Mouse (Mus musculus) heart, embryonic 10.5 days (tissue): Measurements from ENCODE around the gene Gm20388. TPM values are rescaled to one million over a fixed set of nuclear protein-coding genes. Genes with fewer than 3 reads are reported as not detected.
A peak's percentile ranks its signal among the peaks of the same experiment; 100 is the strongest.

Experiments used
- DNase-seq: peaks from one replicate; pipeline ENCODE4 v3.0.0-alpha.2; 2017; ENCODE audit warnings: low spot score
- H3K27ac ChIP-seq: fragments of 300-500 bp; sonication (generic); 2 replicates; pipeline ENCODE4 v1.5.1; 2016; ENCODE audit warnings: mild to moderate bottlenecking
- H3K27me3 ChIP-seq: fragments of 300-500 bp; sonication (generic); 2 replicates; pipeline ENCODE4 v1.6.1; 2016; ENCODE audit warnings: mild to moderate bottlenecking; ENCODE audit not compliant: poor library complexity, insufficient read depth, severe bottlenecking
- H3K36me3 ChIP-seq: fragments of 300-500 bp; sonication (generic); 2 replicates; pipeline ENCODE4 v1.6.1; 2016; ENCODE audit warnings: mild to moderate bottlenecking, moderate library complexity
- H3K4me1 ChIP-seq: fragments of 300-500 bp; sonication (generic); 2 replicates; pipeline ENCODE4 v1.6.1; 2016; ENCODE audit warnings: mild to moderate bottlenecking
- H3K4me3 ChIP-seq: fragments of 300-500 bp; sonication (generic); 2 replicates; pipeline ENCODE4 v1.5.1; 2016; ENCODE audit warnings: mild to moderate bottlenecking, moderate library complexity
- H3K9me3 ChIP-seq: fragments of 300-500 bp; sonication (generic); 2 replicates; pipeline ENCODE4 v1.6.1; 2016; ENCODE audit warnings: mild to moderate bottlenecking, moderate library complexity
- WGBS: fragments of 180-500 bp; shearing (Covaris S2); methylation state at CpG from one replicate; pipeline ENCODE4 v1.1.7; 2016; 5-methylcytosine and 5-hydroxymethylcytosine counted together
- polyA plus RNA-seq: library from polyadenylated mRNA; unstranded; fragments of >200 nt; fragmentation: Nextera tagmentation; extraction: Ambion mirVana; gene quantifications from 2 replicates; pipeline ENCODE4 v1.2.1, GENCODE M21; 2016

Gene Gm20388
- polyA plus RNA-seq, 1 experiment from 2014 or later = 4.5 TPM

GRCm38 (mm10) chr8:120317118-120317824 lies 406.6 kb downstream of the Gm20388 start:
- WGBS = 89% methylated on average over 21 of the region's 21 CpGs
- H3K4me3 ChIP-seq = no peak overlapping the region
- H3K9me3 ChIP-seq = no peaks in the 10 kb centered on the region
- peaks cover 15% of the 10 kb centered on the region for H3K27me3 ChIP-seq
- no peaks in the 10 kb centered on the region for H3K36me3 ChIP-seq
- no peak overlapping the region for H3K27ac ChIP-seq
- H3K4me1 ChIP-seq = peaks cover 32% of the 10 kb centered on the region
- no peak for DNase-seq

GRCm38 (mm10) chr8:120318476-120318991 lies 407.9 kb downstream of the Gm20388 start:
- no peak overlapping the region for H3K4me3 ChIP-seq
- 70% methylated on average over 12 of the region's 12 CpGs for WGBS

GRCm38 (mm10) chr8:120319449-120319848 lies 408.8 kb downstream of the Gm20388 start:
- Histone ChIP-seq H3K27me3 (peaks cover 8% of the 10 kb centered on the region; the same call in 1 of the 2 replicates), H3K36me3 (no peaks in the 10 kb centered on the region), H3K4me1 (peaks cover 48% of the 10 kb centered on the region), H3K27ac (0 out of 2 replicates have a peak overlapping the region, but pooled peaks have one; percentile 43), H3K4me3 (no peak overlapping the region), H3K9me3 (no peaks in the 10 kb centered on the region)
- peak; percentile 91 for DNase-seq
- 18% methylated on average over 7 of the region's 7 CpGs for WGBS

More at GRCm38 (mm10) chr8:120318476-120318991, 407.9 kb downstream of the Gm20388 start:
- H3K4me1 ChIP-seq = peaks cover 42% of the 10 kb centered on the region
- no peak overlapping the region for H3K27ac ChIP-seq
- no peaks in the 10 kb centered on the region for H3K9me3 ChIP-seq
- peaks cover 14% of the 10 kb centered on the region for H3K27me3 ChIP-seq
- H3K36me3 ChIP-seq = no peaks in the 10 kb centered on the region
- no peak for DNase-seq

- H3K4me3 ChIP-seq = no peak overlapping the region
- WGBS = 82% methylated on average over 5 of the region's 5 CpGs
- H3K4me1 ChIP-seq = peaks cover 55% of the 10 kb centered on the region
- H3K27ac ChIP-seq = no peak overlapping the region
- H3K27me3 ChIP-seq = peaks cover 8% of the 10 kb centered on the region; the same call in 1 of the 2 replicates
- H3K9me3 ChIP-seq = no peaks in the 10 kb centered on the region
- DNase-seq = no peak
- H3K36me3 ChIP-seq = no peaks in the 10 kb centered on the region
Measured at GRCm38 (mm10) chr8:120320146-120320545, 409.5 kb downstream of the Gm20388 start.

GRCm38 (mm10) chr8:120321724-120322123 lies 411.1 kb downstream of the Gm20388 start:
- Histone ChIP-seq H3K9me3 (no peaks in the 10 kb centered on the region), H3K36me3 (no peaks in the 10 kb centered on the region), H3K27me3 (peaks cover 6% of the 10 kb centered on the region; the same call in 1 of the 2 replicates), H3K4me1 (peaks cover 66% of the 10 kb centered on the region), H3K4me3 (no peak overlapping the region), H3K27ac (no peak overlapping the region)
- no peak for DNase-seq
- WGBS = 51% methylated on average over 6 of the region's 6 CpGs

- 11% methylated on average over 20 of the region's 20 CpGs for WGBS
- Histone ChIP-seq H3K27ac (peak overlapping the region; percentile 73), H3K27me3 (no peaks in the 10 kb centered on the region), H3K36me3 (no peaks in the 10 kb centered on the region), H3K4me3 (peak overlapping the region; percentile 22; the same call in 1 of the 2 replicates), H3K4me1 (peaks cover 70% of the 10 kb centered on the region), H3K9me3 (no peaks in the 10 kb centered on the region)
- DNase-seq = peak; percentile 84
Measured at GRCm38 (mm10) chr8:120322956-120323448, 412.4 kb downstream of the Gm20388 start.

GRCm38 (mm10) chr8:120324555-120324954 lies 413.9 kb downstream of the Gm20388 start:
- no peak for DNase-seq
- WGBS = 65% methylated on average over 3 of the region's 3 CpGs
- H3K4me3 ChIP-seq = no peak overlapping the region
- no peaks in the 10 kb centered on the region for H3K9me3 ChIP-seq
- H3K27me3 ChIP-seq = 0 out of 2 replicates have a peak, but pooled peaks cover 1% of the 10 kb centered on the region
- peaks cover 71% of the 10 kb centered on the region for H3K4me1 ChIP-seq
- peak overlapping the region; percentile 73 for H3K27ac ChIP-seq
- no peaks in the 10 kb centered on the region for H3K36me3 ChIP-seq

- H3K27ac ChIP-seq = peak overlapping the region; percentile 31
Measured at GRCm38 (mm10) chr8:120325172-120325767, 414.6 kb downstream of the Gm20388 start.

GRCm38 (mm10) chr8:120327131-120327554 lies 416.5 kb downstream of the Gm20388 start:
- 0 out of 2 replicates have a peak, but pooled peaks cover 5% of the 10 kb centered on the region for H3K27me3 ChIP-seq
- H3K36me3 ChIP-seq = no peaks in the 10 kb centered on the region
- peaks cover 86% of the 10 kb centered on the region for H3K4me1 ChIP-seq
- no peaks in the 10 kb centered on the region for H3K9me3 ChIP-seq
- WGBS = 58% methylated on average over 3 of the region's 3 CpGs
- no peak for DNase-seq
- no peak overlapping the region for H3K27ac ChIP-seq
- H3K4me3 ChIP-seq = no peak overlapping the region

More at GRCm38 (mm10) chr8:120325172-120325767, 414.6 kb downstream of the Gm20388 start:
- Histone ChIP-seq H3K36me3 (no peaks in the 10 kb centered on the region), H3K4me3 (no peak overlapping the region), H3K4me1 (peaks cover 72% of the 10 kb centered on the region), H3K27me3 (0 out of 2 replicates have a peak, but pooled peaks cover 5% of the 10 kb centered on the region), H3K9me3 (no peaks in the 10 kb centered on the region)
- WGBS = 56% methylated on average over 5 of the region's 5 CpGs
- DNase-seq = no peak

GRCm38 (mm10) chr8:120328361-120329022 lies 417.9 kb downstream of the Gm20388 start:
- Histone ChIP-seq H3K9me3 (no peaks in the 10 kb centered on the region), H3K36me3 (no peaks in the 10 kb centered on the region), H3K27me3 (0 out of 2 replicates have a peak, but pooled peaks cover 5% of the 10 kb centered on the region), H3K27ac (peak overlapping the region; percentile 57), H3K4me3 (no peak overlapping the region), H3K4me1 (peaks cover 80% of the 10 kb centered on the region)
- WGBS = 70% methylated on average over 13 of the region's 13 CpGs
- no peak for DNase-seq

GRCm38 (mm10) chr8:120329030-120329748 lies 418.5 kb downstream of the Gm20388 start:
- no peak overlapping the region for H3K4me3 ChIP-seq
- H3K27me3 ChIP-seq = 0 out of 2 replicates have a peak, but pooled peaks cover 5% of the 10 kb centered on the region
- H3K9me3 ChIP-seq = no peaks in the 10 kb centered on the region
- no peak for DNase-seq
- H3K27ac ChIP-seq = peak overlapping the region; percentile 57
- H3K36me3 ChIP-seq = no peaks in the 10 kb centered on the region
- WGBS = 87% methylated on average over 11 of the region's 11 CpGs
- H3K4me1 ChIP-seq = peaks cover 78% of the 10 kb centered on the region

- Histone ChIP-seq H3K4me3 (no peak overlapping the region), H3K9me3 (no peaks in the 10 kb centered on the region), H3K4me1 (peaks cover 81% of the 10 kb centered on the region), H3K27ac (peak overlapping the region; percentile 76), H3K36me3 (no peaks in the 10 kb centered on the region), H3K27me3 (0 out of 2 replicates have a peak, but pooled peaks cover 5% of the 10 kb centered on the region)
- 61% methylated on average over 7 of the region's 7 CpGs for WGBS
- no peak for DNase-seq
Measured at GRCm38 (mm10) chr8:120331027-120331426, 420.4 kb downstream of the Gm20388 start.
